Mouse (Mus musculus): ENCODE results near the gene Olfr902. TPM values are rescaled to one million over a fixed set of nuclear protein-coding genes. Genes with fewer than 3 reads are reported as not detected.

The Olfr902 gene
- polyA plus RNA-seq (2014; fragmentation: Illumina TruSeq; extraction: RNeasy Lipid Tissue Mini Kit (QIAGEN cat#74804); ENCODE audit: low read depth, low replicate concordance), result not detected

GRCm38 (mm10) chr9:38447352-38447751, at the start of gene Olfr902:
Gene Olfr902, plus strand, starts transcription at chr9:38447652.

GRCm38 (mm10) chr9:38401398-38401797, 46.1 kb upstream of the Olfr902 start, which contains the start of gene Olfr147:
Gene Olfr147, plus strand, starts transcription at chr9:38401698.

GRCm38 (mm10) chr9:38429155-38429554, 18.3 kb upstream of the Olfr902 start, which contains the start of gene Olfr901:
Gene Olfr901, plus strand, starts transcription at chr9:38429455.

GRCm38 (mm10) chr9:38462844-38463243, 15.4 kb downstream of the Olfr902 start, which contains the start of gene Olfr904:
Gene Olfr904, plus strand, starts transcription at chr9:38463144.

GRCm38 (mm10) chr9:38470807-38471206, 23.4 kb downstream of the Olfr902 start, which contains the start of gene Olfr905:
Gene Olfr905, plus strand, starts transcription at chr9:38471107.

GRCm38 (mm10) chr9:38486785-38487184, 39.3 kb downstream of the Olfr902 start, which contains the start of gene Olfr906:
Gene Olfr906, plus strand, starts transcription at chr9:38487085.

GRCm38 (mm10) chr9:38495501-38495900, 48.0 kb downstream of the Olfr902 start, which contains the start of gene Olfr907:
Gene Olfr907, plus strand, starts transcription at chr9:38495801.

Other genes starting within 250 kb of the Olfr902 start
- not detected for gene Olfr893, start 239.3 kb upstream of the Olfr902 start, polyA plus RNA-seq (2014; fragmentation: Illumina TruSeq; extraction: RNeasy Lipid Tissue Mini Kit (QIAGEN cat#74804); ENCODE audit: low read depth, low replicate concordance)
- not detected for gene Olfr894, start 229.6 kb upstream of the Olfr902 start, polyA plus RNA-seq (2014; fragmentation: Illumina TruSeq; extraction: RNeasy Lipid Tissue Mini Kit (QIAGEN cat#74804); ENCODE audit: low read depth, low replicate concordance)
- not detected for gene Olfr143, start 194.9 kb upstream of the Olfr902 start, polyA plus RNA-seq (2014; fragmentation: Illumina TruSeq; extraction: RNeasy Lipid Tissue Mini Kit (QIAGEN cat#74804); ENCODE audit: low read depth, low replicate concordance)
- not detected for gene Olfr895, start 179.8 kb upstream of the Olfr902 start, polyA plus RNA-seq (2014; fragmentation: Illumina TruSeq; extraction: RNeasy Lipid Tissue Mini Kit (QIAGEN cat#74804); ENCODE audit: low read depth, low replicate concordance)
- not detected for gene Olfr896-ps1, start 156.5 kb upstream of the Olfr902 start, polyA plus RNA-seq (2014; fragmentation: Illumina TruSeq; extraction: RNeasy Lipid Tissue Mini Kit (QIAGEN cat#74804); ENCODE audit: low read depth, low replicate concordance)
- gene Olfr25, start 118.6 kb upstream of the Olfr902 start, polyA plus RNA-seq (2014; fragmentation: Illumina TruSeq; extraction: RNeasy Lipid Tissue Mini Kit (QIAGEN cat#74804); ENCODE audit: low read depth, low replicate concordance), result not detected
- not detected for gene Olfr898, start 99.2 kb upstream of the Olfr902 start, polyA plus RNA-seq (2014; fragmentation: Illumina TruSeq; extraction: RNeasy Lipid Tissue Mini Kit (QIAGEN cat#74804); ENCODE audit: low read depth, low replicate concordance)
- not detected for gene Olfr250, start 80.8 kb upstream of the Olfr902 start, polyA plus RNA-seq (2014; fragmentation: Illumina TruSeq; extraction: RNeasy Lipid Tissue Mini Kit (QIAGEN cat#74804); ENCODE audit: low read depth, low replicate concordance)
- not detected for gene Olfr251, start 70.6 kb upstream of the Olfr902 start, polyA plus RNA-seq (2014; fragmentation: Illumina TruSeq; extraction: RNeasy Lipid Tissue Mini Kit (QIAGEN cat#74804); ENCODE audit: low read depth, low replicate concordance)
- not detected for gene Olfr147, start 46.0 kb upstream of the Olfr902 start, polyA plus RNA-seq (2014; fragmentation: Illumina TruSeq; extraction: RNeasy Lipid Tissue Mini Kit (QIAGEN cat#74804); ENCODE audit: low read depth, low replicate concordance)
- not detected for gene Olfr901, start 18.2 kb upstream of the Olfr902 start, polyA plus RNA-seq (2014; fragmentation: Illumina TruSeq; extraction: RNeasy Lipid Tissue Mini Kit (QIAGEN cat#74804); ENCODE audit: low read depth, low replicate concordance)
- not detected for gene Olfr904, start 15.5 kb downstream of the Olfr902 start, polyA plus RNA-seq (2014; fragmentation: Illumina TruSeq; extraction: RNeasy Lipid Tissue Mini Kit (QIAGEN cat#74804); ENCODE audit: low read depth, low replicate concordance)
- not detected for gene Olfr905, start 23.5 kb downstream of the Olfr902 start, polyA plus RNA-seq (2014; fragmentation: Illumina TruSeq; extraction: RNeasy Lipid Tissue Mini Kit (QIAGEN cat#74804); ENCODE audit: low read depth, low replicate concordance)
- gene Olfr906, start 39.4 kb downstream of the Olfr902 start, polyA plus RNA-seq (2014; fragmentation: Illumina TruSeq; extraction: RNeasy Lipid Tissue Mini Kit (QIAGEN cat#74804); ENCODE audit: low read depth, low replicate concordance), result not detected
- not detected for gene Olfr907, start 48.1 kb downstream of the Olfr902 start, polyA plus RNA-seq (2014; fragmentation: Illumina TruSeq; extraction: RNeasy Lipid Tissue Mini Kit (QIAGEN cat#74804); ENCODE audit: low read depth, low replicate concordance)
- gene Olfr911-ps1, start 73.9 kb downstream of the Olfr902 start, polyA plus RNA-seq (2014; fragmentation: Illumina TruSeq; extraction: RNeasy Lipid Tissue Mini Kit (QIAGEN cat#74804); ENCODE audit: low read depth, low replicate concordance), result not detected
- gene Olfr910, start 90.2 kb downstream of the Olfr902 start, polyA plus RNA-seq (2014; fragmentation: Illumina TruSeq; extraction: RNeasy Lipid Tissue Mini Kit (QIAGEN cat#74804); ENCODE audit: low read depth, low replicate concordance), result not detected
- gene Olfr912, start 132.5 kb downstream of the Olfr902 start, polyA plus RNA-seq (2014; fragmentation: Illumina TruSeq; extraction: RNeasy Lipid Tissue Mini Kit (QIAGEN cat#74804); ENCODE audit: low read depth, low replicate concordance), result not detected
- gene Olfr913, start 145.1 kb downstream of the Olfr902 start, polyA plus RNA-seq (2014; fragmentation: Illumina TruSeq; extraction: RNeasy Lipid Tissue Mini Kit (QIAGEN cat#74804); ENCODE audit: low read depth, low replicate concordance), result not detected
- not detected for gene Olfr914, start 157.4 kb downstream of the Olfr902 start, polyA plus RNA-seq (2014; fragmentation: Illumina TruSeq; extraction: RNeasy Lipid Tissue Mini Kit (QIAGEN cat#74804); ENCODE audit: low read depth, low replicate concordance)
- not detected for gene Olfr916, start 212.2 kb downstream of the Olfr902 start, polyA plus RNA-seq (2014; fragmentation: Illumina TruSeq; extraction: RNeasy Lipid Tissue Mini Kit (QIAGEN cat#74804); ENCODE audit: low read depth, low replicate concordance)
- not detected for gene Olfr917, start 218.2 kb downstream of the Olfr902 start, polyA plus RNA-seq (2014; fragmentation: Illumina TruSeq; extraction: RNeasy Lipid Tissue Mini Kit (QIAGEN cat#74804); ENCODE audit: low read depth, low replicate concordance)
- not detected for gene Olfr918, start 226.9 kb downstream of the Olfr902 start, polyA plus RNA-seq (2014; fragmentation: Illumina TruSeq; extraction: RNeasy Lipid Tissue Mini Kit (QIAGEN cat#74804); ENCODE audit: low read depth, low replicate concordance)